Mouse (Mus musculus) retina, postnatal 1 day (tissue): Measurements from ENCODE around the gene Bptf.
A peak's percentile ranks its signal among the peaks of the same experiment; 100 is the strongest.
"Not testable (repeated sequence)": the region's sequence is repeated elsewhere in the genome, so short reads cannot be mapped to it uniquely, and the experiment has no call there.

Experiments used
- DNase-seq: peaks from one replicate; pipeline ENCODE4 v3.0.0-alpha.2; 2012

The Bptf gene

GRCm38 (mm10) chr11:107046766-107047620, 84.9 kb downstream of the Bptf start:
- DNase-seq: no peak

GRCm38 (mm10) chr11:107045546-107045945, 86.4 kb downstream of the Bptf start:
- DNase-seq: no peak

- DNase-seq: peak; percentile 81
Observed at GRCm38 (mm10) chr11:107044321-107044720, 87.6 kb downstream of the Bptf start.

GRCm38 (mm10) chr11:107043361-107043760, 88.6 kb downstream of the Bptf start:
- no peak for DNase-seq

- no peak for DNase-seq
Observed at GRCm38 (mm10) chr11:107041396-107041795, 90.5 kb downstream of the Bptf start.

- no peak for DNase-seq
Observed at GRCm38 (mm10) chr11:107039417-107039816, 92.5 kb downstream of the Bptf start.

GRCm38 (mm10) chr11:107034085-107034810, 97.7 kb downstream of the Bptf start:
- DNase-seq: no peak

GRCm38 (mm10) chr11:107031635-107032034, 100.3 kb downstream of the Bptf start:
- no peak for DNase-seq

GRCm38 (mm10) chr11:107029536-107029935, 102.4 kb downstream of the Bptf start:
- no peak for DNase-seq

- DNase-seq: no peak
Observed at GRCm38 (mm10) chr11:107028754-107029153, 103.2 kb downstream of the Bptf start.

GRCm38 (mm10) chr11:107028275-107028618, 103.7 kb downstream of the Bptf start:
- no peak for DNase-seq

GRCm38 (mm10) chr11:107027431-107028274, 104.3 kb downstream of the Bptf start:
- peak; percentile 96 for DNase-seq

- peak; percentile 73 for DNase-seq
Observed at GRCm38 (mm10) chr11:107026554-107027430, 105.1 kb downstream of the Bptf start.

- peak; percentile 80 for DNase-seq
Observed at GRCm38 (mm10) chr11:107025411-107026321, 106.3 kb downstream of the Bptf start, which contains the start of gene 1810010H24Rik. TSS of gene 1810010H24Rik (plus strand) at chr11:107025681.

GRCm38 (mm10) chr11:107024406-107024805, 107.5 kb downstream of the Bptf start:
- DNase-seq: no peak

GRCm38 (mm10) chr11:107022050-107022683, 109.8 kb downstream of the Bptf start:
- no peak for DNase-seq

GRCm38 (mm10) chr11:107019722-107020121, 112.2 kb downstream of the Bptf start:
- not testable (repeated sequence) for DNase-seq

GRCm38 (mm10) chr11:107019318-107019717, 112.6 kb downstream of the Bptf start:
- DNase-seq: no peak

- no peak for DNase-seq
Observed at GRCm38 (mm10) chr11:107018606-107019005, 113.3 kb downstream of the Bptf start.

GRCm38 (mm10) chr11:107017339-107017886, 114.5 kb downstream of the Bptf start:
- DNase-seq: no peak
